Mouse (Mus musculus) adrenal gland, adult 8-10 months (tissue): Measurements from ENCODE around the gene Smyd2. TPM values are rescaled to one million over a fixed set of nuclear protein-coding genes. Genes with fewer than 3 reads are reported as not detected.

Source experiments
- DNase-seq: peaks from one replicate; pipeline ENCODE4 v3.0.0; 2022
- total RNA-seq, 4 experiments: library from RNA; stranded (reverse); gene quantifications; 2 replicates each; pipeline ENCODE4 v1.2.4; 2022

Smyd2 gene
- total RNA-seq, 4 experiments from 2014 or later: 82.4 to 88.4 (median 85.1) TPM

- DNase-seq: no peak
Measured at GRCm38 (mm10) chr1:189916422-189917125, 5.6 kb downstream of the Smyd2 start.

- no peak for DNase-seq
Measured at GRCm38 (mm10) chr1:189913093-189913760, 8.9 kb downstream of the Smyd2 start.

DNA sequence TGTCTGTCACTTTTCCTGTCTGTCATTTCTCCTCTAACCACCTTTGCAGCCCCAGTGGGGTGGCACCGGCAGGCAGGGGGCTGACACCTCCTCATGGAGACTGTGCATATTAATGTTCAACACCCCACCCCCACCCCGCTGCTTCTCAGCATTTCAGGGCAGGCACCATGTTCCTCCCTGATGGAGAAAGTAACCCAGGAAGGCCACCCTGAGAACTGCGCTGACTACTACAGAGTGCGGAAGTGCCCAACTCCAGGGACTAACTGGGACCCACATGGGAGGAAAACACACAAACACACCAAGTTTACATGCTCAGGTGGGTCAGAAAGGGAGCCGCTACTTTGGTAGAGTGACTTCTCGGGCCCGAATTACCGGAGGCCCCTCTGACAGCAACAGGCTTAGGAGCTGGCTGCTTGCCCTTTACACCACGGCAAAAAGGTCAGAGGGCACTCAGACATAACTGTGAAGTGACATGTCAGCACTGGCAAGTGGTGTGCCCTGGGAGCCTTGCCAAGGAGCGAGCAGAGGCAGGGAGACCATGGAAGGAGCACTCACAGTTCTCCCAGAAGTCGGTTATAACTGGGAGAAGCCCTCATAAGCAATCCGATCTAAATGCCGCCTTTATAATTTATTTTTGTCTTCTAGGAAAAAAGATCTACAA is 11.3 kb downstream of the Smyd2 start:
- peak; percentile 63 for DNase-seq

- DNase-seq: no peak
Measured at GRCm38 (mm10) chr1:189903169-189903568, 19.0 kb downstream of the Smyd2 start.

DNA sequence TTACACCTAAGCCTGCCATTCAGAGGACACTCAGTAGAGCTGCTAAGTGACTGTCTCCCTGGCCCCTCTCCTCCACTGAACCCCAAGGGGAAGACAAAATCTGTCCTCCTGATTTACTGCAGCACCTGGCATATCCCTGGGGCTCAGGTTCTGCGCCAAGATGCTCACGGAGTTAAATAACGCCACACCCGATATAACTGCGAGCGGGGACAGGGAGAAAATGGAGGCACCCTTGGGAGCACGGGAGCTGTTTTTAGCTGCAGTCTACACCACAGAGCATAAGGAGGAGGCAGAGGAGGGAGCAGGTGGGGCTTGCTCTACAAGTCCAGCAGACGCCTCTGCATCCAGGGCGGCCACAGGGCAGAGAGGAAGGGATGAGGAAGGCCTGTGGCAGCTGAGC is 19.8 kb downstream of the Smyd2 start:
- no peak for DNase-seq

DNA sequence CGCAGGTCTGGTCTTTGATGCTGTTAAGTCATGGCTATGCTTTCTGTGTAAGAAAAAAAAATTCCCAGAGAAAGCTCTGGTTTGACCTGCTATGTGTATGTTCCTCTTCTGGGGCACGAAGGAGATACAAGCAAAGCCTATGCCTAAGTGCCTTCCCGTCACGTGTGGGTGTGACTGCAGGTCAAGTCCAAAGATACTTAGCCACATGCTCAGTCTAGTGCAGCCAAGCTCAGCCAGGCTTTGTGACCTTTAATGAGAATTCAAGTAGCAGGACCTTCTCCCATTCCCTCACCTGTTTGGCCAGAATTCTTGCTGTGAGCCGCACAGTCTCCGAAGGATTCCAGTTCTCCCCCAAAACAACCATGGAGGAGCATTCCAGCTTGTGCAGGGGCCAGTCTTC is 22.6 kb downstream of the Smyd2 start:
- no peak for DNase-seq

DNA sequence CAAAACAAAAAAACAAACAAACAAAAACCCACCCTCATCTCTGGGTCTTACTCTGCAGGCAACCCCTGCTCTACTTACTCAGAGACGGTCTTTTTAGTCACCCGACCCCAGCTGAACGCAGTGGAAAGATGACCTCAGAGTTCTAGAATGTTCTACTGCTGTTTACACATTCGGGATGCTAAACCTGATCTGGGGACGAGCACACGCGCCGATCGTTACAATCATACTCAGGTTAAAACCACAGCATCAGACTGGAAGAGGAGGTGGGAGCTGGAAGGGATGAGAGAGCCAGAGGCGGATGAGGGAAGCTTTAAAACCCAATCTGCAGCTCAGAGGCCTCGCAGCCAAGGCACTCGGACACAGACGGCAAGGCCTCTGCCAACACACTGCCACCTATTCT is 23.5 kb downstream of the Smyd2 start:
- no peak for DNase-seq

DNA sequence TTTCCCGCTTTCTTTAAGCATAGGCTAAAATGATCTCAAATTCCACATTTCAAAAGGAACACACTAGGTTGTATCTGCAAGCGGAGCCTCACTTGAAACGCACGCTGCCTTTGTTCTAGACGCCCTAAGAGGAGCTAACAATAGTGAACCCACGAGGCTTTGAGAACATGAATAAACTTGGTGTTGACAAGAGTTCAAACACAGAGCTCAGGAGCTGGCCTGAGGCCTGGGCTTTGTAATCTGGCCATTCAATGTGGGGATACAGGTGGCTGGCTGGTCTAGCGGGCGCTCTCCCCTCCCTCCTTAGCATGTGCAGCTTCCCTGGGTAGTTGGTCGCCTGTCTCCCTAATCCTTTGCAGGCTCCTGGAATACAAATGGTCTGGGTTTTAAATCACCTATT is 24.3 kb downstream of the Smyd2 start:
- no peak for DNase-seq

DNA sequence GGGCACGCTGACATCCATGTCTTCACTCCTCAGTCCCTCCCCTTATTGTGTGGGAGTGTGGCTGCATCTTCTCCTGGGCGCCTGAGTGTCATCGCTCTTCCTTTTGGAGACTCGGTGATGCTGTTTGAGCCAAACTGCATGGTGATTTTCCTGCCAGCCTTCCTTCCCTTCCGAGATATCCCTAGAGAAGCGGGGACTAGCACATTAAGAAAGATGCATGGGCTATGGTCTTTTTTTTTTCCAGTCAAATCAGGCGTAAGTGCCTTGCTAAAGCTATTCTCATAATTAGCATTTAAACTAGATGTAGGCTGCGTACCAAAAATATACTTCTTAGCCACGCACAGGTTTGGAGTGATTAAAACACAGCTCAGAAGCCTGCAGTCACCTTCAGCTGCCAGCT is 28.0 kb downstream of the Smyd2 start:
- DNase-seq: no peak

DNA sequence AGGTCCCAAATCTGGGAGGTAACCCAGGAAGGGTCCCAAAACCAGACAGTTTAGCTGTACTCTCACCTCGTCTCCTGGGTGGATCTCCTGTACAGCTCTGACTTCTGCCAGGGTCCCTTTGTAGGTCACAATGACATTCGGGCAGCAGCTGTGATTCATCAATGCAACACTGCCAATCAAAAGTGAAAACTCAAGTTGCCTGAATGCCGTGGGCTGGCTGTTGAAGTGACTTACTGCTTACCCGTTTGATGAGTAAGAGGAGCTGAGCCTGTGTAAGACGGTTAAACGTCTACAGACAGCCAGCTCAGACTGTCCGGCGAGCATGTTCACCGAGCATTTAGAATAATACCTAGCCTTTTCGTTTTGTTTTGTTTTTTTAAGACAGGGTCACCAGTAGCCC is 33.4 kb downstream of the Smyd2 start:
- DNase-seq: no peak

- peak; percentile 52 for DNase-seq
Measured at GRCm38 (mm10) chr1:189887518-189887917, 34.6 kb downstream of the Smyd2 start.

- no peak for DNase-seq
Measured at GRCm38 (mm10) chr1:189885975-189886374, 36.2 kb downstream of the Smyd2 start.

GRCm38 (mm10) chr1:189884951-189885350 is 37.2 kb downstream of the Smyd2 start:
- no peak for DNase-seq

- no peak for DNase-seq
Measured at GRCm38 (mm10) chr1:189883531-189884170, 38.5 kb downstream of the Smyd2 start.

GRCm38 (mm10) chr1:189882886-189883285 is 39.3 kb downstream of the Smyd2 start:
- no peak for DNase-seq

- no peak for DNase-seq
Measured at GRCm38 (mm10) chr1:189880745-189881144, 41.4 kb downstream of the Smyd2 start.

- DNase-seq: peak; percentile 36
Measured at GRCm38 (mm10) chr1:189879965-189880364, 42.2 kb downstream of the Smyd2 start.

DNA sequence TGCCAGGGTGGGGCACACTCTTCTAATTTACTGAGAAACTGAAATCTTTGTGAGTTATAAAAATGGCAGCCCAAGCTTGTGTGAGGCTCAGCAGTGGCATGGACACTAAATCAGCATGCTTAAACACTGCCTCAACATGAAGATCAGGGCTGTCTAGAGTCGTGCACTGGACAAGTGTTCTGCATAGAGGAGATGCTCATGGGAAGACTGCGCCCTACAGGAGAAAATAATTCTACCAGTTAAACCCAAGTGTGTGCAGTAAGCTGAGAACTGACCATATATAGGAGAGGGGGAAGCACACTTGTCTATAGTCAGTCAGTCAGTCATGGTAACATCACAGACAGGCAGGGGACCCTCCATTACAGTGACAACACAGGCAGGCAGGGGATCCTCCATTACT is 43.0 kb downstream of the Smyd2 start:
- no peak for DNase-seq

DNA sequence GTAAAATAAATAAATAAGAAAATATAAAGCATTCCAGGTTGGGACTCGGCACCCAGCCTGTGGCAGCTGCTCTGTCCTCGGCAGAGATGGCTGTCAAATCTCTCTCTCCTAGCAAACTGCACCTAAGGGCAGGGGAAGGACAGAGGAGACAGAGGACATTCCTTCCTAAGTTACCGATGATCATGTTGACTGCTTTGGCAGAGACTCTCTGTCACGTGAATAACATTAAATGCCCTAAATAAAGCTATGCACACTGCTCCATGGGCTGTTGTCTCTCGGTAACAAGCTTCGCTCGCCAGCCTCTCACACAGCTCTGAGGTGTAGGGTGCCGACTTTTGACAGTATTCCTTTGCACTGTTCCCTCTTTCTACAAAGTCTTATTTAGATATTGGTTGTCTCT is 46.0 kb downstream of the Smyd2 start:
- no peak for DNase-seq

- DNase-seq: no peak
Measured at GRCm38 (mm10) chr1:189875439-189875861, 46.7 kb downstream of the Smyd2 start.

GRCm38 (mm10) chr1:189873591-189873990 is 48.6 kb downstream of the Smyd2 start:
- DNase-seq: no peak

GRCm38 (mm10) chr1:189872050-189872449 is 50.1 kb downstream of the Smyd2 start:
- DNase-seq: no peak

- DNase-seq: no peak
Measured at GRCm38 (mm10) chr1:189871625-189872024, 50.5 kb downstream of the Smyd2 start.
